Mouse (Mus musculus) right cerebral cortex, postnatal 14 days (tissue): ENCODE measurements around the gene Npc2.

Source experiments
- DNase-seq: peaks from one replicate; pipeline ENCODE4 v3.0.0; 2022

Npc2 gene

GRCm38 (mm10) chr12:84772726-84773441, at the start of gene Npc2, which contains the start of gene Isca2:
Npc2 (minus strand) TSS chr12:84773152.
Isca2 (plus strand) TSS chr12:84773251.
- DNase-seq: peak; percentile 92

- peak; percentile 30 for DNase-seq
Measured at GRCm38 (mm10) chr12:84819236-84820168, 46.5 kb upstream of the Npc2 start.

- no peak for DNase-seq
Measured at GRCm38 (mm10) chr12:84818496-84818895, 45.5 kb upstream of the Npc2 start.

GRCm38 (mm10) chr12:84814663-84815325, 41.8 kb upstream of the Npc2 start:
- no peak for DNase-seq

- DNase-seq: no peak
Measured at GRCm38 (mm10) chr12:84813773-84814172, 40.8 kb upstream of the Npc2 start.

- no peak for DNase-seq
Measured at GRCm38 (mm10) chr12:84812004-84812403, 39.1 kb upstream of the Npc2 start.

- no peak for DNase-seq
Measured at GRCm38 (mm10) chr12:84811510-84811909, 38.6 kb upstream of the Npc2 start.

GRCm38 (mm10) chr12:84810810-84811209, 37.9 kb upstream of the Npc2 start:
- DNase-seq: no peak

GRCm38 (mm10) chr12:84809033-84809432, 36.1 kb upstream of the Npc2 start:
- no peak for DNase-seq

- no peak for DNase-seq
Measured at GRCm38 (mm10) chr12:84807351-84807750, 34.4 kb upstream of the Npc2 start.

GRCm38 (mm10) chr12:84806726-84807125, 33.8 kb upstream of the Npc2 start:
- DNase-seq: no peak

GRCm38 (mm10) chr12:84806010-84806409, 33.1 kb upstream of the Npc2 start:
- no peak for DNase-seq

GRCm38 (mm10) chr12:84805228-84805842, 32.4 kb upstream of the Npc2 start:
- no peak for DNase-seq

GRCm38 (mm10) chr12:84802625-84803024, 29.7 kb upstream of the Npc2 start:
- DNase-seq: no peak

GRCm38 (mm10) chr12:84801532-84802110, 28.7 kb upstream of the Npc2 start:
- no peak for DNase-seq

GRCm38 (mm10) chr12:84800419-84800818, 27.5 kb upstream of the Npc2 start:
- DNase-seq: no peak

- no peak for DNase-seq
Measured at GRCm38 (mm10) chr12:84799086-84799485, 26.1 kb upstream of the Npc2 start.

GRCm38 (mm10) chr12:84794647-84795046, 21.7 kb upstream of the Npc2 start:
- no peak for DNase-seq

GRCm38 (mm10) chr12:84792629-84793028, 19.7 kb upstream of the Npc2 start:
- DNase-seq: no peak

- DNase-seq: no peak
Measured at GRCm38 (mm10) chr12:84790853-84791252, 17.9 kb upstream of the Npc2 start.

- no peak for DNase-seq
Measured at GRCm38 (mm10) chr12:84786091-84786490, 13.1 kb upstream of the Npc2 start.

GRCm38 (mm10) chr12:84784604-84785381, 11.8 kb upstream of the Npc2 start:
- peak; percentile 91 for DNase-seq
